Mouse (Mus musculus) forebrain, embryonic 13.5 days (tissue): ENCODE measurements around the gene Cdca4. TPM values are rescaled to one million over a fixed set of nuclear protein-coding genes. Genes with fewer than 3 reads are reported as not detected.
"Not testable (repeated sequence)": the region's sequence is repeated elsewhere in the genome, so short reads cannot be mapped to it uniquely, and the experiment has no call there.

Source experiments
- ATAC-seq: fragments of 200-750 bp; cut with Nextera tagmentation; 2 replicates; pipeline ENCODE4 v1.8.0; 2017
- H3K27ac ChIP-seq: fragments of 300-500 bp; sonication (generic); 2 replicates; pipeline ENCODE4 v1.5.1; 2015; ENCODE audit warnings: inconsistent platforms, mild to moderate bottlenecking, moderate library complexity
- H3K27me3 ChIP-seq: fragments of 300-500 bp; sonication (generic); 2 replicates; pipeline ENCODE4 v1.6.1; 2015; ENCODE audit warnings: mild to moderate bottlenecking, inconsistent platforms
- H3K36me3 ChIP-seq: fragments of 300-500 bp; sonication (generic); 2 replicates; pipeline ENCODE4 v1.6.1; 2015; ENCODE audit warnings: mild to moderate bottlenecking, inconsistent platforms; ENCODE audit not compliant: poor library complexity, severe bottlenecking
- H3K4me1 ChIP-seq: fragments of 300-500 bp; sonication (generic); 2 replicates; pipeline ENCODE4 v1.6.1; 2015; ENCODE audit warnings: inconsistent platforms
- H3K4me2 ChIP-seq: fragments of 300-500 bp; sonication (generic); 2 replicates; pipeline ENCODE4 v1.6.1; 2015; ENCODE audit warnings: inconsistent platforms, mild to moderate bottlenecking, moderate library complexity
- H3K4me3 ChIP-seq: fragments of 300-500 bp; sonication (generic); 2 replicates; pipeline ENCODE4 v1.5.1; 2015; ENCODE audit warnings: mild to moderate bottlenecking, inconsistent platforms
- H3K9ac ChIP-seq: fragments of 300-500 bp; sonication (generic); 2 replicates; pipeline ENCODE4 v1.6.1; 2015; ENCODE audit warnings: mild to moderate bottlenecking, inconsistent platforms
- H3K9me3 ChIP-seq: fragments of 300-500 bp; sonication (generic); replicated peaks from 2 replicates; pipeline ENCODE4 v1.6.1; 2016; ENCODE audit warnings: inconsistent platforms
- WGBS: fragments of 180-500 bp; shearing (Covaris S2); methylation state at CpG from one replicate; pipeline ENCODE4 v1.1.7; 2015; 5-methylcytosine and 5-hydroxymethylcytosine counted together
- polyA plus RNA-seq: library from polyadenylated mRNA; unstranded; fragments of >200 nt; fragmentation: Nextera tagmentation; extraction: Ambion mirVana; gene quantifications from 2 replicates; pipeline ENCODE4 v1.2.1, GENCODE M21; 2015

The Cdca4 gene
- polyA plus RNA-seq, 1 experiment from 2014 or later = 123 TPM

- H3K4me3 ChIP-seq, H3K4me2 ChIP-seq, H3K4me1 ChIP-seq, H3K9ac ChIP-seq, H3K27ac ChIP-seq, H3K27me3 ChIP-seq, ATAC-seq, H3K9me3 ChIP-seq: not testable (repeated sequence)
- 85% methylated on average over 7 of the region's 7 CpGs for WGBS
- H3K36me3 ChIP-seq = peaks cover 93% of the 10 kb centered on the region
These were observed 12.4 kb downstream of the Cdca4 start for GRCm38 (mm10) chr12:112816866-112817265.

- no peaks in the 10 kb centered on the region for H3K9me3 ChIP-seq
- ATAC-seq = no peak
- 54% methylated on average over 4 of the region's 4 CpGs for WGBS
- H3K9ac ChIP-seq = no peak overlapping the region
- H3K27me3 ChIP-seq = no peaks in the 10 kb centered on the region
- no peak overlapping the region for H3K4me2 ChIP-seq
- H3K4me1 ChIP-seq = 0 out of 2 replicates have a peak, but pooled peaks cover 2% of the 10 kb centered on the region
- H3K27ac ChIP-seq = no peak overlapping the region
- H3K4me3 ChIP-seq = no peak overlapping the region
- peaks cover 92% of the 10 kb centered on the region for H3K36me3 ChIP-seq
These were observed 12.9 kb downstream of the Cdca4 start for GRCm38 (mm10) chr12:112816294-112816693.

- WGBS = 83% methylated on average over 14 of the region's 14 CpGs
- no peak for ATAC-seq
These were observed 14.3 kb downstream of the Cdca4 start for GRCm38 (mm10) chr12:112814682-112815470.

GRCm38 (mm10) chr12:112813370-112813769 lies 15.9 kb downstream of the Cdca4 start:
- no peak overlapping the region for H3K4me2 ChIP-seq
- H3K9me3 ChIP-seq = no peaks in the 10 kb centered on the region
- peaks cover 16% of the 10 kb centered on the region for H3K4me1 ChIP-seq
- no peak overlapping the region for H3K27ac ChIP-seq
- no peaks in the 10 kb centered on the region for H3K27me3 ChIP-seq
- WGBS = 88% methylated on average over 7 of the region's 7 CpGs
- no peak overlapping the region for H3K4me3 ChIP-seq
- H3K36me3 ChIP-seq = peaks cover 66% of the 10 kb centered on the region
- H3K9ac ChIP-seq = no peak overlapping the region
- no peak for ATAC-seq

More at GRCm38 (mm10) chr12:112814682-112815470, 14.3 kb downstream of the Cdca4 start:
- Histone ChIP-seq H3K4me3 (no peak overlapping the region), H3K36me3 (peaks cover 81% of the 10 kb centered on the region), H3K27ac (no peak overlapping the region), H3K9me3 (no peaks in the 10 kb centered on the region), H3K9ac (no peak overlapping the region; the same call in 1 of the 2 replicates), H3K27me3 (no peaks in the 10 kb centered on the region), H3K4me1 (peaks cover 5% of the 10 kb centered on the region), H3K4me2 (no peak overlapping the region)

- Histone ChIP-seq H3K27ac (no peak overlapping the region), H3K36me3 (peaks cover 37% of the 10 kb centered on the region), H3K4me1 (peaks cover 21% of the 10 kb centered on the region), H3K27me3 (peaks cover 3% of the 10 kb centered on the region; the same call in 1 of the 2 replicates), H3K4me3 (peak overlapping the region; percentile 68; the same call in 1 of the 2 replicates), H3K9ac (peak overlapping the region; percentile 76; the same call in 1 of the 2 replicates), H3K4me2 (peak overlapping the region; percentile 81), H3K9me3 (no peaks in the 10 kb centered on the region)
- no peak for ATAC-seq
- 65% methylated on average over 19 of the region's 19 CpGs for WGBS
These were observed 18.9 kb downstream of the Cdca4 start for GRCm38 (mm10) chr12:112810092-112810885.

GRCm38 (mm10) chr12:112809641-112810040 lies 19.6 kb downstream of the Cdca4 start:
- Histone ChIP-seq H3K9ac (peak overlapping the region; percentile 76), H3K4me2 (peak overlapping the region; percentile 81), H3K9me3 (no peaks in the 10 kb centered on the region), H3K4me3 (peak overlapping the region; percentile 68), H3K27ac (no peak overlapping the region), H3K36me3 (peaks cover 31% of the 10 kb centered on the region), H3K4me1 (peaks cover 21% of the 10 kb centered on the region), H3K27me3 (peaks cover 3% of the 10 kb centered on the region; the same call in 1 of the 2 replicates)
- WGBS = 25% methylated on average over 8 of the region's 8 CpGs
- ATAC-seq = no peak

GRCm38 (mm10) chr12:112808587-112809364 lies 20.4 kb downstream of the Cdca4 start, which contains the start of gene Clba1:
TSS of gene Clba1 (plus strand) at chr12:112808937.
- H3K36me3 ChIP-seq = peaks cover 22% of the 10 kb centered on the region
- H3K27me3 ChIP-seq = peaks cover 3% of the 10 kb centered on the region; the same call in 1 of the 2 replicates
- H3K4me1 ChIP-seq = peaks cover 26% of the 10 kb centered on the region
- no peaks in the 10 kb centered on the region for H3K9me3 ChIP-seq
- H3K4me2 ChIP-seq = peak within 1 kb of the TSS; percentile 81
- 1% methylated on average over 64 of the region's 64 CpGs for WGBS
- ATAC-seq = peak; percentile 96
- peak within 1 kb of the TSS; percentile 61 for H3K27ac ChIP-seq
- peak within 1 kb of the TSS; percentile 68 for H3K4me3 ChIP-seq
- peak within 1 kb of the TSS; percentile 76 for H3K9ac ChIP-seq

- Histone ChIP-seq H3K27ac (peak overlapping the region; percentile 61), H3K4me3 (peak overlapping the region; percentile 68), H3K4me1 (peaks cover 26% of the 10 kb centered on the region), H3K4me2 (peak overlapping the region; percentile 81), H3K36me3 (peaks cover 16% of the 10 kb centered on the region), H3K9me3 (no peaks in the 10 kb centered on the region), H3K27me3 (peaks cover 5% of the 10 kb centered on the region; the same call in 1 of the 2 replicates), H3K9ac (peak overlapping the region; percentile 71)
- WGBS = 67% methylated on average over 5 of the region's 5 CpGs
- ATAC-seq = peak; percentile 46
These were observed 21.0 kb downstream of the Cdca4 start for GRCm38 (mm10) chr12:112808212-112808586.

- H3K9me3 ChIP-seq = no peaks in the 10 kb centered on the region
- no peak for ATAC-seq
- 86% methylated on average over 4 of the region's 4 CpGs for WGBS
These were observed 21.4 kb downstream of the Cdca4 start for GRCm38 (mm10) chr12:112807796-112808195.

GRCm38 (mm10) chr12:112806044-112806443 lies 23.2 kb downstream of the Cdca4 start:
- peaks cover 39% of the 10 kb centered on the region for H3K4me1 ChIP-seq
- WGBS = 82% methylated on average over 6 of the region's 6 CpGs
- H3K4me2 ChIP-seq = no peak overlapping the region
- no peak for ATAC-seq
- H3K27ac ChIP-seq = no peak overlapping the region
- H3K36me3 ChIP-seq = peaks cover under 1% of the 10 kb centered on the region; the same call in 1 of the 2 replicates
- no peak overlapping the region for H3K9ac ChIP-seq
- H3K27me3 ChIP-seq = peaks cover 25% of the 10 kb centered on the region
- no peaks in the 10 kb centered on the region for H3K9me3 ChIP-seq
- no peak overlapping the region for H3K4me3 ChIP-seq

More at GRCm38 (mm10) chr12:112807796-112808195, 21.4 kb downstream of the Cdca4 start:
- Histone ChIP-seq H3K27me3 (peaks cover 9% of the 10 kb centered on the region; the same call in 1 of the 2 replicates), H3K27ac (no peak overlapping the region), H3K9ac (0 out of 2 replicates have a peak overlapping the region, but pooled peaks have one; percentile 26), H3K4me3 (no peak overlapping the region), H3K36me3 (peaks cover 12% of the 10 kb centered on the region; the same call in 1 of the 2 replicates), H3K4me1 (peaks cover 28% of the 10 kb centered on the region), H3K4me2 (peak overlapping the region; percentile 81; the same call in 1 of the 2 replicates)

GRCm38 (mm10) chr12:112804046-112804445 lies 25.2 kb downstream of the Cdca4 start:
- Histone ChIP-seq H3K27me3 (peaks cover 40% of the 10 kb centered on the region), H3K4me2 (no peak overlapping the region), H3K36me3 (no peaks in the 10 kb centered on the region), H3K27ac (no peak overlapping the region), H3K4me3 (no peak overlapping the region), H3K9ac (no peak overlapping the region), H3K4me1 (peaks cover 25% of the 10 kb centered on the region), H3K9me3 (no peaks in the 10 kb centered on the region)
- no peak for ATAC-seq
- 50% methylated on average over 13 of the region's 13 CpGs for WGBS
